Mouse (Mus musculus) heart, postnatal 25 days (tissue): ENCODE data around the gene Cela3b. TPM values are rescaled to one million over a fixed set of nuclear protein-coding genes. Genes with fewer than 3 reads are reported as not detected.
"Not testable (repeated sequence)": the region's sequence is repeated elsewhere in the genome, so short reads cannot be mapped to it uniquely, and the experiment has no call there.

Experiments
- DNase-seq: peaks from one replicate; pipeline ENCODE4 v3.0.0; 2022; ENCODE audit warnings: low spot score
- intact Hi-C: fragments of 180-260 bp; cut with DNase I; formaldehyde crosslinking; loops from one replicate; pipeline ENCODE4 v1.15.1; 2025
- total RNA-seq, 2 experiments: library from RNA; stranded (reverse); gene quantifications; 2 replicates each; pipeline ENCODE4 v1.2.3; 2021

The Cela3b gene
- total RNA-seq, 2 experiments from 2014 or later: not detected

DNA sequence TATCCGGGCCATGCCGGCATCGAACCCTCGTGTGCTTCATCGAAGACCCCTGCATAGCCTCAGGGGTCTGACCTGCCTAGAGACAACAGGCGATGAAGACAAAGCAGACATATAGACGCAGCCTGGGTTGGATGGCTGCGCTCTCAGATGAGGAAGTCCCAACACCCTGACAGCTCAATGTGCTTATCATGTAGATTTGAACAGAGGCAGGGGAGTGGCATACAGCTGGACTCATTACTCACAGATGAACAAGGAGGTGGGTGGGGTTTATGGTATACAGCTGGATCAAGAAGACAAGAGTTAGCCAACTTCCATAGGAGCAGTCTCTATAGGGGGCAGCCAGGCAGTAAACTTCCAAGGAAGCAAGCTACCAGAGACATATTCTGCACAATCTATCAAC is 8.5 kb upstream of the Cela3b start:
- intact Hi-C loops: no loop called here
- no peak for DNase-seq

DNA sequence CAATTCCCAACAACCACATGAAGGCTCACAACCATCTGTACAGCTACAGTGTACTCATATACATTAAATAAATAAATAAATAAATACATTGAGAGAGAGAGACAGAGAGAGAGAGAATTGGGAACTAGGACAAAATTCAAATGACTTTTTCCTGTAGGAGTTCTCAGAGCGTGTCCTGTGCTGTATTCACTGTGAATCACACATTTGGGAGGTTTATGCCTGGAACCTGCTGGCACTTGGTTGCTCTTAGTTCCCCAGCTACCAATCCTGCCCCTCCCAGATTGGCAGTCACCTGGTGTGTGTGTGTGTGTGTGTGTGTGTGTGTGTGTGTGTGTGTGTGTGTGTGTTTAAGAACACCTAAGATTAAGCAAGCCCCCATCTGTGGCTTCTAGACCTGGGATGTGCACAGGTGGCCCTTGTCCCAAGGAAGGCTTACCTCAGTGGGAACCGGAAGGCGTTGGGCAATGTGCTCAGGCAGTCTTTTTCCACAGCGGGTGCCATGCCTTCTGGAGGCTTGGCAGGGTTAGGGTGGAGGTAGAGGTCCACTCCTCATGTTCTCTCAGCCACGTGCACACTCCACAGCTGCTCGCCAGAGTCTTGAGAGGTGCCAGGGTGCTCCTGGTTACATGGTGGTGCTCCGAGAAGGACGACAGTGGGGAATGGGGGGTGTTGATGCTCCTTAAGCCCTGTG is 6.8 kb upstream of the Cela3b start:
- no peak for DNase-seq
- intact Hi-C loops: loop anchor here (1.0 kb wide), 1 partner anchor 20 kb away; no protein-coding TSS in a partner anchor

DNA sequence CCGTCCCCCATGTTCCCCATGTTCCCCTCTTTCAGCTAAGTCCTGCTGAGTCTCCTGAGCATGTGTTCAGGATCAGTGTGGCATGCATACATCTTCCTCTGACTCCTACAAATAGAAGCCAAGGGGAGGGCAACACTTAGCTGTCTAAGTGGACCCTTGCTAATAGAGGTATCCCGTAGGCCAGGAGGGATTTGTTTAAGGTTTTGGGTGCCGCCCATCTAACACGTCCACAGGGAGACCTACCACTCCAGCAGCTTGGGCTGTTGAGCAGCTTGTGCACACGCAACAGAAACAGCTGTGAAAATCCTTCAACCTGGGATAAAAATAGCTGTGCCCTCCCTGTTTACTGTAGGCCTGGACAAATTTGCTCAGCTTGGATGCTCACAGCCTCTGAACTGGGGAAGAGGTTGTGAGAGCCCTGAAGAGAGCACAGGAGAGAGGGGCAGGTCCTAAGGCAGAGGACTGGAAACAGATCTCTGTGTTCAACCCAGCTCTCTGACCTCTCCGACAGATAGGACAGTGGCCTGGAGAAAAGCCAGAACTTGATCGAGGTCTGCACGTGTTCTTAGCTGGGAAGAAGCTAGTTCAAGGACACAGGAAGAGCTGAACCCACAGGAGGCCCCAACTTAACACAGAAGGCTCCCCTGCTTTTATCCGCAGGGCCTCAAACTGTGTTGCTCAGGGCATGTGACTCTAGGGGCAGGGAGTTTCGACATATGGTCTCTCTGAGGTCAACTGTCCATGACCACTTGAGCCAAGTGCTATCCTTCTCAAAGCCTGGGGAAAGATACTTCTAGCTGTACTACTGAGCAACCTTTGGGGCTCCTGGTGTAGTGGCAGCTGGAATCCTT is 2.6 kb upstream of the Cela3b start:
- intact Hi-C loops, DNase-seq: not testable (repeated sequence)

DNA sequence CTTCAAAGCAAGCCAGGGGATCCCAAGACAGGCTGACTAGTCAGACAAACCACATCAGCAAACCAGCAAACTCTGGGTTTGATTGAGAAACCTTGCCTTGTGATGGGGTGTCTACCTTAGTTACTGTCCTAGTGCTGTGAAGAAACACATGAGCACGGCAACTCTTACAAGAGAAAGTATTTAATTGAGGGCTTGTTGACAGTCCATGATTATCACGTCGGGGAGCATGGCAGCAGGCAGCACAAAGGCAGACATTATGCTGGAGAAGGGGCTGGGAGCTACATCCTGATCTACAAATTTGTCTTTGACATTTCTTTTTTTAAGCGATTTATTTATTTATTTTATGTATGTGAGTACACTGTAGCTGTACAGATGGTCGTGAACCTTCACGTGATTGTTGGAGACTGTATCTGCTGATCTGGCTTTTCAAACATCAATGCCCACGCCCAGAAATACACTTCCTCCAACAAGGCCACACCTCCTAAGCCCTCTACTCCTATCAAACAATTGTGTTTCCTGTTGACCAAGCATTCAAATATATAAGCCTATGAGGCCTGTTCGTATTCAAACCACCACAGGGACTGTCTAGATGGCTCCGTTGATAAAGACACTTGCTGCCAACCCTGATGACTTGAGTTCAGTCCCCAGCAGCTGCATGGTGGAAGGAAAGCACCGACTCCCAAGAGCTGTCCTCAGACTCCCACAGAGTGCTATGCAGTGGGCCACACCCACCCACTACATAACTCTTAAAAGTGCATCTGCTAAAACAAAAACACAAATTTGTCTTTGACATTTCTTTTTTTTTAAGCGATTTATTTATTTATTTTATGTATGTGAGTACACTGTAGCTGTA is 12.4 kb downstream of the Cela3b start:
- no peak for DNase-seq
- intact Hi-C loops: loop anchor here (1.0 kb wide), 1 partner anchor 18 kb away; no protein-coding TSS in a partner anchor

DNA sequence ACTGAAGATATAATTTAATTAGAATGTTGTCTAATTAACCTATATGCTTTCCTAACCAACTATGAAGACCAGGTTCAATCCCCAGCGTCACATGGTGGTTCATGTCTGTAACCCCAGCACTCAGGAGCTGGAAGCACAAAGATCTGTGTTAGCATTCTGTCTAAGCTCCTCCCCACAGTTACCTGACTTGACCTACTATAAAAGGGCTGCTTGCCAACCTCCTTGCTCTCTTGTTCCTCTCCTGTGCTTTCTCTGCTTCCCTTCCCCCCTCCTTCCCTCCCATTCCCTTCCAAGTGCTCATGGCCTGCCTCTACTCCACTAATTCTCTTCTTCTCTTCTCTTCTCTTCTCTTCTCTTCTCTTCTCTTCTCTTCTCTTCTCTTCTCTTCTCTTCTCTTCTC is 15.4 kb downstream of the Cela3b start:
- DNase-seq: no peak
- intact Hi-C loops: no loop called here

DNA sequence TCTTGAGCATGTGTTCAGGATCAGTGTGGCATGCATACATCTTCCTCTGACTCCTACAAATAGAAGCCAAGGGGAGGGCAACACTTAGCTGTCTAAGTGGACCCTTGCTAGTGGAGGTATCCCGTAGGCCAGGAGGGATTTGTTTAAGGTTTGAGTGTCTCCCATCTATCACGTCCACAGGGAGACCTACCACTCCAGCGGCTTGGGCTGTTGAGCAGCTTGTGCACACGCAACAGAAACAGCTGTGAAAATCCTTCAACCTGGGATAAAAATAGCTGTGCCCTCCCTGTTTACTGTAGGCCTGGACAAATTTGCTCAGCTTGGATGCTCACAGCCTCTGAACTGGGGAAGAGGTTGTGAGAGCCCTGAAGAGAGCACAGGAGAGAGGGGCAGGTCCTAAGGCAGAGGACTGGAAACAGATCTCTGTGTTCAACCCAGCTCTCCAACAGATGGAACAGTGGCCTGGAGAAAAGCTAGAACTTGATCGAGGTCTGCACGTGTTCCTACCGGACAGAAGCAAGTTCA is 18.1 kb downstream of the Cela3b start:
- DNase-seq, intact Hi-C loops: not testable (repeated sequence)

DNA sequence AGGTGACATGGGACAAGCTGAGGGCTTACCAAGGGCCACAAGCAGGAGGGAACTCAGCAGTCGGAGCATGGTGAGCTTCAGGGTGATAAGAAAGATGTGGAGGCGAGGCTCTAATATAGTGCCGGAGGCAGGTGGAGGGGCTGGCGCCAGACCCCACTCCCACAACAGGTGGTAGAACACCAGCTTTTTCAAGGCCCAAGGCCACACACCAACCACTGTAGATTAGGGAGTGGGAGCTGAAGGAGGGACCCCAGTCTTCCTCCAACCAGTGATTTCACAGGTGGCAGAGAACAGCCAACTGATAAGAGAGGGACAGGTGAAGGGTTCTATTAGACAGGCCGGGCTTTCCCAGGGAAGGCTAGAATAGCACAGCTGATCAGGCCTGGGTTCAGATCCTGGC is 20.6 kb downstream of the Cela3b start, which contains the start of gene Cela3a:
Cela3a (minus strand) TSS at position 101 of the 400 bp plus-strand sequence.
- intact Hi-C loops: no loop called here
- no peak for DNase-seq

DNA sequence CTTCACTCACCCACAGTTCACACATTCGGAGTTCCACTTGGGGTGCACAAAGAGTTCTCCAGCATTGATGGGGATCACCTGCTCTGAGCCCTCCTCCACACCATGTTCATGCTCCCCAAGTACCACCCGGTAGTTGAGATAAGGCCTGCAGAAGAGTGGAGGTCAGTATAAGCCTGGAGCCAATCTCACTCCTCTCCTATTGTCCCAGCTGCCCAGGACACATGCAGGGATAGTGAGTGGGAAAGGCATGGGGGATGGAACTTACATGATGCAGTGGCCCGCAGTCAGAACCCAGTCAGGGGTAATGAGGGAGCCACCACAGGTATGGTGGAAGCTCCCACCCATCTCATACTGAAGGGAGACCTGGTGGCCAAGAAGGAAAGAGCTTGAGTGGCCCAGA is 24.8 kb downstream of the Cela3b start:
- intact Hi-C loops: no loop called here
- no peak for DNase-seq

DNA sequence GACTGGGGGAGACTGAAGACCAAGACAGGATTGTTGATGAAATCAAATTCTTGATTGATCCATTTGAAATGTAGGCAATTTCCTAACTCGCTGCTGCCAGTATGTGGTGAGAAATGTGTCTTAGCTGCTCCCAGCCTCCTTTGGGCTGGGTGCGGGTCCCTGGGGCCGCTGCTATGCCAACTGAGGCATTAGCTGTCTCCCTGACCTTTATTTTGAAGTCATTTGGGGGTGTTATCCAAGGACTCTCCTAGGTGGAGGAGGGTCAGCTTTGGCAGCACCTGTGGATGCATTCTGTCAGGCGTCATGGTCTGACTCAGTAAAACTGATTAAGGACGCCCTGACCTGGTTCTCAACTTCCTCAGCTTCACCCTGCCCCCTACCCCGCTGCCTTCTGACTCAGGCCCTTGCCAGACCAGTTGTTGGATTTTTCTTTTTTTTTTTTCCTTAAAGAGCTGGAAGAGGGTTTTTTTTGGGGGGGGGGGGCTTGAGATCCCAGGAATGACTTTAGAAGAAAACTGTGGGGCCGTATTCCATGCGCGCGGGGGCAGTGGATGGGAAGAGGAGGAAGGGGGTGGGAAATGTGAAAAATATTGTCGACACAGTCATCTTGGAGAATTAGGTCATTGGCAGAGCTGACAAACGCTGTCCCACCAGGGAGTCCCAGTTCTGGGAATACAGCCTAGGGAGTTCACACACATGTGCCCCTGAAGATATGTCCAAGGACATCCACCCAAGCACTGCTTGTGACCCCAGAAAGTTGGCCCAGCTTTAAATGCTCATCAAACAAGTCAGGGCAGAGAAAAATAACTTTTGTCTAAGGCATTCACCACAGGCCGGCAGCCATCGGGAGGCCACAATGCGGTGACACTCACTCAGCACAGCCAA is 33.5 kb downstream of the Cela3b start:
- intact Hi-C loops: loop anchor here (10.0 kb wide), 2 partner anchors 232 to 322 kb away; no protein-coding TSS in a partner anchor

DNA sequence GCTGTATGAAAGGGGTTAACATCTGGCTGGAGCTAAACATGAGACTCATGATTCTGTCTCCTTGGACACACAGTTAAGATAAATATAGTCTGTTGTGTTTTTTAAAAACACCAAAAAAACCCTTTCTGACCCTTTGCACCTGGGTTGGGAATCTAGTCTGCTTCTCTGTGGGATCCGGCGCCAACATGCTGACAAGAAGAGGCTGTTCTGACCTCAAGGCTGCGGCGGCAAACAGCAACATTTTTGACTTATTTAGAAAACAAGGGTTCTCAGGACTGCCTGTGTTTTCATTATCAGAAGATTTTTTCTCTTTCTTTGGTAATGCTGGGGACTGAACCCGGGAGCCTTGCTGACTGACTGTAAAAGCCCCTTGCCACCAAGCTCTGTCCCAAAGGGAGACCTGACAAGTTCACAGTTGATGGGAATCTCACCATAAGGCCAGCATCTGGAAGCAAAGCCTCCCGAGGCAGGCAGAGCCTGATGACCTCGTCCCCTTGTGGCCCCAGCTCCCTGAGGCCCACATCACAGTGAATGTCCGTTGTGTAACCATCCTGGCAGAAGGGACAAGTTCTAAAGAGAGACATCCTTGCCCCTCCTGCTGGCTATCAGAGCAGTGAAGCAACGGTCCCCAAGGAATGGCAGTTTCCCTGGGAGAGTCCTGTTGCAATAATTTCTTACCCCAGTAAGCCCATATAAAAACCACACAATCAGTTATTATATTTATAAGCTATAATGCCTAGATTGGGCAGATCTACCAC is 36.8 kb downstream of the Cela3b start:
- DNase-seq: peak; percentile 49
- intact Hi-C loops: loop anchor here (5.0 to 10.0 kb wide), 3 partner anchors 81 to 319 kb away; no protein-coding TSS in a partner anchor

More for the DNA sequence above, 33.5 kb downstream of the Cela3b start:
- DNase-seq: peak; percentile 47

DNA sequence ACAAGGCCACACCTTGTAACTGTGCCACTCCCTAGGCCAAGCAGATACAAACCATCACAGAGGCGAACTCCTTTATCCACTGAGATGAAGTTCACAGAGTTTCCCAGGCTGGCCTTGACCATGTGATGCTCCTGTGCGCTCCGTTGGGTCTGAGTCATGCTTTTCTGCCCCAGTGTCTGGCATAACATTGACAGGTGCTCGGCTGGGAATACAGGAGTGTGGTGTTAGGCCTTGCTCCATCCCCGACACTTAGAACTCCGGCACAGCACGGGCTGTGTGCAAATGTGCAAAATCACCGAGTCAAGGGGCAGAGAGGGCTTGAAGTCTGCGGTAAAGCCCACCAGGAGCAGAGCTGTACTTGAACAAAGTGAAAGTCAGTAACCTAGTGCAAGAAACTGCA is 37.5 kb downstream of the Cela3b start:
- intact Hi-C loops: loop anchor here (5.0 to 10.0 kb wide), 3 partner anchors 81 to 318 kb away; no protein-coding TSS in a partner anchor
- no peak for DNase-seq

DNA sequence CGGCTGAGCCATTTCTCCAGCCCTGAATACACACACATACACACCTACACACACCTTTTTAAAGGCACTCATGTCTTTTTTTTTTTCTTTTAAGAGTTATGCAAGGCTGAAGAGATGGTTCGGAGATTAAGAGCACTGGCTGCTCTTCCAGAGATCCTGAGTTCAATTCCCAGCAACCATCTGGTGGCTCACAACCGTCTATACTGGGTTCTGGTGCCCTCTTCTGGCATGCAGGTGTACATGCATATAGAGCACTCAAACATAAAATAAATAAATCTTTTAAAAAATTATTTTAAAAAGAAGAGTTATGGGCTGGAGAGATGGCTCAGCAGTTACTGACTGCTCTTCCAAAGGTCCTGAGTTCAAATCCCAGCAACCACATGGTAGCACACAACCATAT is 39.1 kb downstream of the Cela3b start:
- intact Hi-C loops: loop anchor here (5.0 to 10.0 kb wide), 3 partner anchors 79 to 316 kb away; no protein-coding TSS in a partner anchor
- no peak for DNase-seq

DNA sequence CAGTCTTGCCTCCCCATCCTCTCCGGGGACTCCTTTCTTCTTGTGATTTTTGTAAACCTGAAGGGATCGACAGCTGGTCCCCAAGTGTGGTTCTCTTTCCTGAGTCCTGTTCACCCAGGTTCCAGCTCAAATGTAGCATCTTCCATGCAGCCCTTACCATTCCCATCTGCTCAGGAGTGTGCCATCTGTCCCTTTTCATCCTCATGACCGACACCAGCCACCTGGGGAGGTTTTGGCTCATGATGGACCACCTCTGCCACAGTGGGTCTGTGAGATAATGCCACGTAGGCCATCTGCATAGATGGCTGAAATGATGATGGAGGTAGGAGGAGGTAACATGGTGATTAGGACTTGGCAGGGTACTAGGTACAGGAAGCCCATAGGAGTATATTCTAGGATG is 40.1 kb downstream of the Cela3b start:
- intact Hi-C loops: loop anchor here (5.0 to 10.0 kb wide), 3 partner anchors 78 to 315 kb away; no protein-coding TSS in a partner anchor
- DNase-seq: no peak

DNA sequence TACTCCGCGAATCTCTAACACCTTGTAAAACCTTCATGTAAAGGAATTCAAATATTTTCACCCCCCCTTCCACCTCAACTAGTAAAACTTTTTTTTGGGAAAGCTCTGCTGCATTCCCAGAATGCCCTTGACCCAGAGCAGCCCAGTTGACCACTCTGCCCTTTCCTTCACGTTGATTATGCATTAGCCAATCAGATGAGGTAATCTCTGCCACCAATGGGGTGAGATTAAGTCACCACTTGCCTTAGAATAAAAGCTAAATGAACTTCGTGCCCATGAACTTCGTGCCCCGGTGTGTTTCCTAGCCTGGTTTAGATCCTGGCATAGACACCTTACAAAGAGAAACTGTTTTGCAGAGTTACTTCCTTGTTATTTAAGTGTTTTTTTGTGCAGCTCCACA is 41.4 kb downstream of the Cela3b start:
- no peak for DNase-seq
- intact Hi-C loops: no loop called here

DNA sequence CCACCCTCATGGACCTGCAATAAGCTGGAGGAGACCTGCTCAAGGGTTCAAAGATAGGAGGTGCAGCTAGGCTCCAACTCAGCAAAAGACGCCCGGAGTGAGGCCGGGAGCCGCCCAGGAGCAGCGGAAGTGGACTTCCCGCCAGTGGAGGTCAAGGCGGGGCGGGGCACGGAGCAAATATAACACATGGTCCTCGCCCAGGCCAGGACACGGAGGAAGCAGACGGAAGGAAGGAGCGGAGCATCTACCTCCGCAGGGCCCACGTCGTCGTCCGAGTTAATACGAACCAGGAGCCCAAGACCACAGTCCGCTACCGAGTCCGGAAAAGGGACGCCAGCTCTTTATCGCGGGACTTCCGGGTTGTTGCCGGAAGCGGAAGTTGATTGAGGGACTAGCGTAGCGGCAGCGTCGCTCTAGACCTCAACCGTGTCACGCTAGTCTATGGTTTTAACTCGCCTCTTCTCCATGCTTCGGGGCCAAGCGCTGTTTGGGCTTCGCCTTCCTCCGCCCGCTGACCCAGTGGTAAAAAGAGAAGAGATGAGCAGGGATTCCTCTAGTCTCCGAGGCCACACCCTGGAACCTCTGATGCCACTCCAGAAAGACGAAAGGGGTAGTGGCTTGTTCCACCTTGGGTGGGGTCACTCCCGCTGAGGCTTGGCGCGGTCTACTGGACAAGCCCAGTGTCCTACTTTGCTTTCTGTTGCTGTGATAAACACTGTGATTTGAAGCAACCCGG is 42.1 kb downstream of the Cela3b start:
- DNase-seq: peak; percentile 74
- intact Hi-C loops: no loop called here

DNA sequence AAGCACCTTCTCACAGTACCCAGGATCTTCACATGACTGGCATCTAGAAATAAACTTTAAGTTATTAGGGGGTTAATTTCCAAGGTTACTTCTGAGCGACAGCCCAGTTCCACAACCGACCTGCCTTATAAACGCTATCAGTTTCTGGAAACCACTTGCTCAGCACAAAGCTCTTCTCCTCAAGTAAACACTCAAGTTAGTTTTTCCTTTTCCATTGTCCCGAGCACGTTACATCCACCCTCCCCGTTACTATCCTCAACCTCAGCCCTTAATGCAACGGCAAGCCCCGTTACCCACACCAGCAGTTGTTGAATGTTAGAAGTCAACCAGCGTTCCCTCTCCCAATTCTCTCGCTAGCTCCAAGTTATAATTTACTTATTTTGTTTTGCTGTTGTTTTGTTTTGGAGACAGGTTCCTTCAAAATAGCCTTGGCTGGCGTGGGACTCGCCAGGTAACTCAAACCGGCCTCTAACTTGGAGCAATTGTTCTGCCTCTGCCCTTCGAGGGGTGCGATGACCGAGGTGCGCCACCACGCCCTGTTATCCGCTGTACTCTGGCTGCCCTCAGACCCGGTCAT is 42.8 kb downstream of the Cela3b start:
- intact Hi-C loops: no loop called here
- DNase-seq: no peak
